Mouse (Mus musculus) midbrain, embryonic 14.5 days (tissue): ENCODE data around the gene Pqlc3. TPM values are rescaled to one million over a fixed set of nuclear protein-coding genes. Genes with fewer than 3 reads are reported as not detected.

ENCODE experiments used
- ATAC-seq: fragments of 200-750 bp; cut with Nextera tagmentation; 2 replicates; pipeline ENCODE4 v1.8.0; 2017; ENCODE audit warnings: moderate number of reproducible peaks, moderate library complexity; ENCODE audit not compliant: low FRiP score, low TSS enrichment
- DNase-seq: peaks from one replicate; pipeline ENCODE4 v3.0.0-alpha.2; 2015
- H3K27ac ChIP-seq: fragments of 300-500 bp; sonication (generic); replicated peaks from 2 replicates; pipeline ENCODE4 v1.5.1; 2014; ENCODE audit warnings: mild to moderate bottlenecking, low read depth, low read length, moderate library complexity
- H3K27me3 ChIP-seq: fragments of 300-500 bp; sonication (generic); 2 replicates; pipeline ENCODE4 v1.6.1; 2014; ENCODE audit warnings: low read length, control low read depth, mixed read lengths; ENCODE audit not compliant: control insufficient read depth, insufficient read depth
- H3K36me3 ChIP-seq: fragments of 300-500 bp; sonication (generic); 2 replicates; pipeline ENCODE4 v1.6.1; 2014; ENCODE audit warnings: low read length, control low read depth; ENCODE audit not compliant: control insufficient read depth, insufficient read depth
- H3K4me1 ChIP-seq: fragments of 300-500 bp; sonication (generic); 2 replicates; pipeline ENCODE4 v1.6.1; 2014; ENCODE audit warnings: mild to moderate bottlenecking, antibody characterized with exemption, low read length, control low read depth; ENCODE audit not compliant: control insufficient read depth, insufficient read depth
- H3K4me2 ChIP-seq: fragments of 300-500 bp; sonication (generic); 2 replicates; pipeline ENCODE4 v1.6.1; 2014; ENCODE audit warnings: mild to moderate bottlenecking, low read length, moderate library complexity
- H3K4me3 ChIP-seq: fragments of 300-500 bp; sonication (generic); replicated peaks from 2 replicates; pipeline ENCODE4 v1.5.1; 2014; ENCODE audit warnings: low read depth, low read length
- H3K9ac ChIP-seq: fragments of 300-500 bp; sonication (generic); replicated peaks from 2 replicates; pipeline ENCODE4 v1.6.1; 2014; ENCODE audit warnings: mild to moderate bottlenecking, low read length, moderate library complexity
- H3K9me3 ChIP-seq: fragments of 300-500 bp; sonication (generic); 2 replicates; pipeline ENCODE4 v1.6.1; 2016; ENCODE audit warnings: low read length, control low read depth, mixed read lengths; ENCODE audit not compliant: control insufficient read depth
- WGBS: fragments of 180-500 bp; shearing (Covaris S2); extraction: QIAGEN DNeasy Blood & Tissue Kit; methylation state at CpG from one replicate; pipeline ENCODE4 v1.1.7; 2014; 5-methylcytosine and 5-hydroxymethylcytosine counted together
- polyA plus RNA-seq: library from polyadenylated mRNA; unstranded; fragments of >200 nt; fragmentation: Nextera tagmentation; extraction: Ambion mirVana; gene quantifications from 2 replicates; pipeline ENCODE4 v1.2.1, GENCODE M21; 2014

Gene Pqlc3
- 0.91 and 1.2 TPM in 2 replicates for polyA plus RNA-seq

GRCm38 (mm10) chr12:16999739-17000497 lies at the start of gene Pqlc3:
Gene Pqlc3 (minus strand): TSS chr12:17000408.
- H3K4me2 ChIP-seq = peak within 1 kb of the TSS; percentile 76
- peak; percentile 53; the same call in 1 of the 2 replicates for ATAC-seq
- H3K9me3 ChIP-seq = no peaks in the 10 kb centered on the region
- no peaks in the 10 kb centered on the region for H3K36me3 ChIP-seq
- peak; percentile 56 for DNase-seq
- H3K27ac ChIP-seq = no peak within 1 kb of the TSS
- H3K27me3 ChIP-seq = peaks cover 29% of the 10 kb centered on the region; the same call in 1 of the 2 replicates
- H3K4me1 ChIP-seq = peaks cover 8% of the 10 kb centered on the region; the same call in 1 of the 2 replicates
- WGBS = under 1% methylated on average over 57 of the region's 57 CpGs
- H3K9ac ChIP-seq = peak within 1 kb of the TSS; percentile 39
- peak within 1 kb of the TSS; percentile 36 for H3K4me3 ChIP-seq

DNA sequence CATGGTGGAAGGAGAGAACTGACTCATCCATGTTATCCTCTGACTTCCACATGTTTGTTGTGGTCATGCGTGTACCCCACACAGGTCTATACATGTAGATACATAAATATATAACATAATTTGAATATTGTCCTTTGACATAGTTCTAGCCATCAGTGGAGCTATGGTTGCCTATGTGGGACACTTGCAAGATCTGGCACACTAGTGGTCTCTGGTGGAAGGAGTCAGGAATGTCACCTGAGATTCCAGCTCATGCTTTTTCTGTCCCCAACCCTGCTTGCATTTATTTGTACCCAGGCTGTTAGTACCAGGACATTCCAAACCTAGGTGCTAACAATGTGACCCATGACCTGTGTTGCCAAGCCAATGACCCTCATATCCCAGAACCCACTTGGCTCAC lies 49.6 kb upstream of the Pqlc3 start:
- no peaks in the 10 kb centered on the region for H3K9me3 ChIP-seq
- H3K4me2 ChIP-seq = no peak overlapping the region
- 100% methylated on average over 1 of the region's 1 CpGs for WGBS
- no peak overlapping the region for H3K4me3 ChIP-seq
- no peak overlapping the region for H3K9ac ChIP-seq
- H3K27me3 ChIP-seq = no peaks in the 10 kb centered on the region
- DNase-seq = no peak
- no peaks in the 10 kb centered on the region for H3K36me3 ChIP-seq
- H3K27ac ChIP-seq = no peak overlapping the region
- ATAC-seq = no peak
- peaks cover 4% of the 10 kb centered on the region; the same call in 1 of the 2 replicates for H3K4me1 ChIP-seq

GRCm38 (mm10) chr12:17048979-17049612 lies 48.9 kb upstream of the Pqlc3 start:
- ATAC-seq = no peak
- H3K4me1 ChIP-seq = peaks cover 4% of the 10 kb centered on the region; the same call in 1 of the 2 replicates
- 62% methylated on average over 7 of the region's 7 CpGs for WGBS

DNA sequence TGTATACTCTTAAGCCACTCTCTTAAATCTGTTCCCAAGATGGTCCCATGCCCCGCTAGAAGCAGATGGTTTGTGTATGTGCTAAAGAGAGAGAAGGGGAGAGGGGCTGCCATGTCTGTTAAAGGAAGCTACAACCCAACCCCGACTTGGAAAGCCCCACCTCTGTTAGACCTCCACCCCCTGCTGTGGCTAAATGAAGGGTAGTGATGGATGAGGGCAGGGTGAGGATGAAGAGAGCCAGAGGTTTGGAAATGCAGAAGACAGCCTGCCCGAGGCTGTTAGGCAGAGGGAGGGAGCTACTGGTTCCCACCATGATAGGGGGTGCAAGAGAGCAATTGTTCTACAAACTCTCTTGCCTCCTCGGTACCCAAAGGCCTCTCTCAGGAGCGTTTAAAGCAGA lies 43.1 kb upstream of the Pqlc3 start:
- Histone ChIP-seq H3K9me3 (no peaks in the 10 kb centered on the region), H3K9ac (no peak overlapping the region), H3K4me1 (no peaks in the 10 kb centered on the region), H3K27ac (no peak overlapping the region), H3K4me3 (no peak overlapping the region), H3K27me3 (no peaks in the 10 kb centered on the region), H3K36me3 (no peaks in the 10 kb centered on the region), H3K4me2 (no peak overlapping the region)
- WGBS = 73% methylated on average over 5 of the region's 5 CpGs
- no peak for DNase-seq
- ATAC-seq = no peak

More at GRCm38 (mm10) chr12:17048979-17049612, 48.9 kb upstream of the Pqlc3 start:
- Histone ChIP-seq H3K9ac (no peak overlapping the region), H3K4me2 (no peak overlapping the region), H3K27me3 (no peaks in the 10 kb centered on the region), H3K36me3 (no peaks in the 10 kb centered on the region), H3K4me3 (no peak overlapping the region), H3K9me3 (no peaks in the 10 kb centered on the region), H3K27ac (no peak overlapping the region)
- DNase-seq = no peak

DNA sequence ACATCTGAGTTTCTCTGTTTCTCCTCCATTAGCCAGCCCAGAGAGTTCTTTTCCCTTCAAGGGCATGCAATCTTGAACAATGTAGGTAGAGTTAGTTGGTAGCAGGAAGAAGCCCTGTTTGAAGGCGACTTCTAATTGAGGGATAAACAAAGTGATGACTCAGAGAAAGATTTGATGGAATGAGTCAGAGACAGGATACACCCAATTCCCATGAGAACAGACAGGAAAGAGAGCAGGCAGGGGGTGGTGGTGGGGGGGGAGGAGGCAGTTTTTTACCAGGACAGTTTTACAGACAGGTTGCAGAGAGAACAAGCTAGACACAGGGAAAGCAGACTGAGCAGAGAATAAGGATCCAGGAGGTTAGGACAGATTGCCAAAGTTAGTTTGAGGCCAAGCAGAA lies 40.4 kb upstream of the Pqlc3 start:
- WGBS = 70% methylated on average over 1 of the region's 1 CpGs
- no peaks in the 10 kb centered on the region for H3K9me3 ChIP-seq
- no peaks in the 10 kb centered on the region for H3K27me3 ChIP-seq
- no peak for ATAC-seq
- no peak for DNase-seq
- H3K36me3 ChIP-seq = no peaks in the 10 kb centered on the region
- H3K4me2 ChIP-seq = no peak overlapping the region
- no peaks in the 10 kb centered on the region for H3K4me1 ChIP-seq
- H3K27ac ChIP-seq = no peak overlapping the region
- no peak overlapping the region for H3K9ac ChIP-seq
- no peak overlapping the region for H3K4me3 ChIP-seq

DNA sequence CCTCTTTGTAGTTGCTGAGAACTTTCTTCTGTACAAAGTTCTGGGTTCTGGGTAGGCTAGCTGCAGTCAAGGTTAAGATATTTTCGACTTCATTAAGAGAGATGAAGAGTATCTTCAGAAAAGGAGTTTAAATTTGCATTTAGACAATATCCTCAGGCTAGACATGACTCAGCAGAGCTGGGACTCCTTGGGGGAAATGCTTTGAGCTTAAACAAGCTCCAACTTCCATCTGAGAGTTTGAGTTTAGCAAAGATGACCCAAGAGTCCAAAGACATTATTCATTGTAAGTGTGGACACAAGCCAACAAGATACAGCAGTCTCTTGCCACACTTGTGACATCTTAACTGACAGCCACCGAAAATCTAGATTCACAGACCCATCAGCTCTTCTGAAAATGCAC lies 39.2 kb upstream of the Pqlc3 start:
- no peaks in the 10 kb centered on the region for H3K9me3 ChIP-seq
- H3K27me3 ChIP-seq = no peaks in the 10 kb centered on the region
- H3K27ac ChIP-seq = no peak overlapping the region
- H3K9ac ChIP-seq = no peak overlapping the region
- no peak overlapping the region for H3K4me2 ChIP-seq
- no peaks in the 10 kb centered on the region for H3K4me1 ChIP-seq
- DNase-seq (no peak), ATAC-seq (no peak)
- H3K36me3 ChIP-seq = no peaks in the 10 kb centered on the region
- WGBS = 76% methylated on average over 2 of the region's 2 CpGs
- no peak overlapping the region for H3K4me3 ChIP-seq

GRCm38 (mm10) chr12:17038246-17038645 lies 38.0 kb upstream of the Pqlc3 start:
- no peak overlapping the region for H3K4me2 ChIP-seq
- H3K36me3 ChIP-seq = no peaks in the 10 kb centered on the region
- H3K4me1 ChIP-seq = no peaks in the 10 kb centered on the region
- H3K27me3 ChIP-seq = no peaks in the 10 kb centered on the region
- H3K9ac ChIP-seq = no peak overlapping the region
- H3K9me3 ChIP-seq = no peaks in the 10 kb centered on the region
- H3K4me3 ChIP-seq = no peak overlapping the region
- DNase-seq (no peak), ATAC-seq (no peak)
- H3K27ac ChIP-seq = no peak overlapping the region
- 79% methylated on average over 6 of the region's 6 CpGs for WGBS

DNA sequence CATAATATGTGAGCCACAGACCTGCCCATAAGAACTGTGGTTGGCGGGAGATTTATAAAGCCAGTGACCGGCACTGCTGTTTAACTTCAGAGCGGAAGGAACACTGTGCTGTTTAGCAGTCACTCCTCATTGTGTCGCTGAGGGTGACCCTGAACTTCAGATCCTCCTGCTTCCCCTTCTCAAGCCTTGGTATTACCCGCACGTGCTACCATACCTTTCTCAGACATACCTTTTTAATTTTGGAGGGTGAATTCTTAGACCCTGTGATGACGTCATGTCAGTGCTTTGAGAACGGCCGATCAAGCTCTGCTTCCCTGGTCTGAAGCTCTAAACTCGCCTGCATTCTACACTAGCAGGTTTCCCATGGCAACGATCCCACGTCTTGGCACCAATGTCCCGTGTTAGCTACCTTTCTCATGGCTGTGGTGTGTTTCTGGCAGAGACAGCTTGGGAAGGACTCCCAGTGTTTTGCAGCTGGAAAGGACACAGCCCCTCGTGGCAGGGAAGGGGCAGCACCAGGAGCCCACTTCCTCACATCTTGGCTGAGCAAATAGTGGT lies 36.9 kb upstream of the Pqlc3 start:
- H3K4me1 ChIP-seq = no peaks in the 10 kb centered on the region
- DNase-seq = peak; percentile 23
- no peak overlapping the region for H3K4me3 ChIP-seq
- H3K27me3 ChIP-seq = no peaks in the 10 kb centered on the region
- H3K4me2 ChIP-seq = no peak overlapping the region
- no peak overlapping the region for H3K9ac ChIP-seq
- ATAC-seq = no peak
- no peaks in the 10 kb centered on the region for H3K9me3 ChIP-seq
- 55% methylated on average over 14 of the region's 14 CpGs for WGBS
- H3K27ac ChIP-seq = no peak overlapping the region
- no peaks in the 10 kb centered on the region for H3K36me3 ChIP-seq
